Mouse (Mus musculus) gastrocnemius, postnatal 10 days (tissue): ENCODE results near the gene Prkcsh. TPM values are rescaled to one million over a fixed set of nuclear protein-coding genes. Genes with fewer than 3 reads are reported as not detected.

ENCODE experiments used
- DNase-seq: peaks from one replicate; pipeline ENCODE4 v3.0.0; 2021; ENCODE audit warnings: mixed read lengths
- total RNA-seq, 2 experiments: library from RNA; stranded (reverse); gene quantifications; 2 replicates each; pipeline ENCODE4 v1.2.3; 2021

The Prkcsh gene
- total RNA-seq, 2 experiments from 2014 or later, result 35.4 to 41.7 TPM

DNA sequence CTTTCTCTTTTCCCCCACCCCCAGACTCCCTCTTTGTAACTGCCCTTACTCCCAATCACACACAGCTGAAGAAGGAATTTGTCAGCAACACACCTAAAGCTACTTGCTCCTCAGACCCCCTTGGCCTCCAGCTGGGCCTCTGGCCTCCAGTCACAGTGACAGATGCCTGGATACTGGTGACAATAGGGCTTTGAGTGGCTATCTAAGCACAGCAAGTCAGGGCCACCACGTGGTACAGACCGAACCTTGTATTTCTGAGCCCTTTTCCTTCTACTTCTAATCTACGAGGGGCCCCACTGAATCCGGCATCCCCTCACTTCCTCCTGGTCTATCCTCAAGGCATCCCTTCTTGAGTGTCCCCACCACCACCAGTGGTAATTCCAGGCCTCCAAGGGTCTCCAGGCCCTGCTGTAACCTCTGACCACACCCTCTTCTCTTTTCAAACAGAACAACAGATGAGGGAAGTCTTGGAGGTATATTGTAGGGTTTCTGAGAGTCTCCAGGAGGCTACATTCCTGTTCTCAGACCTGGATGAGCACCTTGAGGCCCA lies 47.2 kb downstream of the Prkcsh start:
- no peak for DNase-seq

DNA sequence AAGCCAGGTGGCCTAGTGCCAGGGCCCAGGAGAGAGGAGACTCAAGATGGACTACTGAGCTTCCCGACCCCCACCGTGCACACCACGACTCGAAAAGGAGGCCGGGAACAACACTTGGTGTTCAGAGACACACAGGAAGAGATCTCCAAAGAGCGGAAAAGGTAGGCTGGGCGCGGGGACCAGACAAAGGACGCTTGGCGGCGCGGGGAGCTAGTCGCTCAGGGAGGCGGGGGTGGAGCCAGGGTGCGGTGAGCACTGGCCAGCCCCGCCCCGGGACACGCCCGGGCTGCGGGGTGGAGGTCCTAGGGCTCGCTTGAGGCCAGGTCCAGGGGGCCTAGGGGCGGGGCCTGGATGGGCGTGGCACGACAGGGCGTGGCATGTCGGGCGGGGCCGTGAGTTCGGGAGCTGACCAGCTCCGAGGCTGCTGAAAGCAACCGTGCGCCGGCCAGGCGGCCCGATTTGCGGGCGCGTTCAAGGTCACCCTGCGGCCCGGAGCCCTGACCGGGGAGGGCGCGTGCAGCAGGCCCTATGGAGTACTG lies 47.8 kb downstream of the Prkcsh start:
- DNase-seq, result peak; percentile 42

DNA sequence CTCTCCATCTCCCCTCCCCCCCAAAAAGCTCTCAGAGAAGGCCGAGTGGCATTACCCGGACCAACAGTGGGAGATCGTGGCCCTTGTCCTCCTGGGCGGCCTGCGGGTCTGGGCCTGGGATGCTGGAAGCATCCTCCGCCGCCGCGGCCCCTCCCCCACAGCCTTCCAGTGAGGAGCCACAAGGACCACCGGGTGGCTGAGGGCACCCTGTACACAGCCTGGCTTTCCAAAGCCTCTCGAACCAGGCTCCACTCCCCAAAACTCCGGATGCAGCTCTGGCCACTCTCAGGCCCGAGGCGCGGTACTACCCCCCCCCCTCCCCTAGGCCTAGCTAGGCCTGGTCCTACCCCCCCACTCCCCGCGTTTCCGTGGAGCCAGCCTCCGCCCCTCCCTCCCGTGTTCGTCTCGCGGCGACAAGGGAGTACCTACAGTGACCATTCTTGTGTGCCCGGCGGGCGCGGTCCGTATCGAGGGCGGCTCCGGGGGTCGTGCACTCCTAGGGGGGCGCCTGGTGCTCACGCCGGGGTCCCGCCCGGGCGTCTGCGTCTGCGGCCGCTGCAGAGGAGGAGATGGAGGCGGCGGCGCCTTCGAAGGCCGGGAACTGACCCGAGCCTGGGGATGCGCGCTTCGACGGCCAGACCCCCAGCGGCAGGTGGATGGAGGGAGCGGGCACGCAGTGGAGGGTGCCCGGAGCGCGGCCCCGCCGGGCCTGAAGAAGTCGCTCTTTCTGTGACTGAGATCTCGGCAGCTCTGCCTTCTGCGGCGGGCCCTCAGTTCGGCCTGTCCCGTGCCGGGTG lies 48.8 kb downstream of the Prkcsh start:
- no peak for DNase-seq

DNA sequence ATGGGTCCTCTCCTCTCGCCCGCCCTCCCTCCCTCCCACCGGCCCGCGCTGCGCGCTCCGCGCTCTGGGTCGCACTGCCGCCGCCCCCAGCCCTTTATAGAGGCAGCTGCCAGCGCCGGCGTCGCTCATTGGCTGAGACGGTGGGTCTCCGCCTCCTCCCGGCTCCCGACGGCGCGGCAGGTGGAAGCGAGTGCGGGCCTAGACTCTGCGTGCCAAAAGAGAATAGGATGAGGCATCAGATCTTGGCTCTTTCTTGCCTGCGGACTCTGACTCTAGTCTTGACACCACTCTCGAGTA lies 49.3 kb downstream of the Prkcsh start, which contains the start of gene Elavl3:
Elavl3 (minus strand) TSS at position 66 of the 297 bp plus-strand sequence.
- DNase-seq, result no peak

DNA sequence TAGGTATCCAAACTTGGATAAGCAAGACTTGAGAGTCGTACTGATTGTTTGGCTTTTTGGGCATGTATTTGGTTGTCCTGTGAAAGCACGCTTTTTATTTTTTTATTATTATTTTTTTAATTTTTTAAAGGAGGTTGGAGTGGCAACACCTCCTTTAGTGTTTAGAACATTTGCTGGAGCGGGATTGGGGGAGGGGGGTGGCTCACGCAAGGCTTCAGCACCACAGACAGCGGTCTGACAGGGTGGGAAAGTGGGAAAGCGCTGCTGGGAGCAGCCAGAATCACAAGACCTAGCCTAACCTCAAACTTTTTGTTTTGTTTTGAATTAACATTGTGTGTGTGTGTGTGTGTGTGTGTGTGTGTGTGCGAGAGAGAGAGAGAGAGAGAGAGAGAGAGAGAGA lies 51.1 kb downstream of the Prkcsh start:
- DNase-seq, result no peak

DNA sequence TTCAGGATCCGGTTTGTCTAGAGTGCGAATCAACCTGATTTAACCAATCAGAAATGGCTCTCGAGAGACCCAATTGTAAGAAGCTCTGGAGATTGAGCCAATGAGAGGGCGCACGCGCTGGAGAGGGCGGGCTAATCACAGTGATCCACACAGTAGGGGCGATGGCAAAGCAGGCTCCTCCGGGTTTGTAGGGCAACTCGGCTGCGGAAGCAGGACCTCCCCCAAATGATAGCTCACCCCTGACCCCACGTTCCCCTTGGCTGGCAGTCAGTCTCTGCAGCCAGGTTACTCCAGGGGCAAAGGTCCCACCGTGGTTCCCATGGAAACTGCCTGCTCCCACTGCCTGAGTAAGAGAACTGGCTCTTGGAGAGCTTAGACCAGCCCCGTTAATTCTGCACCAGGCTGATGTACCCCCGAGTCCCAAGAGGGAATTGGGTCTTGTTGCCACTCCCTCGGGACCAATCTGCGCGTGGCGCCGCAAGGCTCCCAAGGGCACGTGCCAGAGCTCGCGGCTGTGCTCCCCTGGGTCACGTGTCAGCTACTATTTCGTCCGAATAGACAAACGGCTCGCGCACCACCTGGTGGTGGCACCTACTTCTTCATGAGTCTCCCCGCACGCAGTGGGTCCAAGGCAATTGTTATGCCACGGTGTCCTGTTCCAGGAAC lies 51.9 kb downstream of the Prkcsh start:
- peak; percentile 58 for DNase-seq

DNA sequence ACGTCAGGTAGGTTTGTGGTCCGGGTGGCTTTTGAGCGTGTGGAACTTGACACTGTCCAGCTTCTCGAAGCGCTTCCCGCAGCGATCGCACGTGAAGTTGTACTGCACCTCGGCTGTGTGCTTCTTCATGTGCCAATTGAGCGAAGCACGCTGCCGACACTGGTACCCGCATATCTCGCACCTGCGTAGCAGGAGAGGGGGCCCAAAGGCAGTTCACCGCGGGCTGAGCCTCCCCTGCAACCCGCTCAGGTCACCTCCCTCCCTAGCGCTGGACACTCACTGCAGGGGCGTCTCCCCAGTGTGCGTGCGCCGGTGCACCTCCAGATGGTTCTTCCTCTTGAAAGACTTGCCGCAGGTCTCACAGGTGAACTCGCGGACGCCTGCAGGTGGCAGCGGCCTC lies 53.1 kb downstream of the Prkcsh start:
- no peak for DNase-seq

DNA sequence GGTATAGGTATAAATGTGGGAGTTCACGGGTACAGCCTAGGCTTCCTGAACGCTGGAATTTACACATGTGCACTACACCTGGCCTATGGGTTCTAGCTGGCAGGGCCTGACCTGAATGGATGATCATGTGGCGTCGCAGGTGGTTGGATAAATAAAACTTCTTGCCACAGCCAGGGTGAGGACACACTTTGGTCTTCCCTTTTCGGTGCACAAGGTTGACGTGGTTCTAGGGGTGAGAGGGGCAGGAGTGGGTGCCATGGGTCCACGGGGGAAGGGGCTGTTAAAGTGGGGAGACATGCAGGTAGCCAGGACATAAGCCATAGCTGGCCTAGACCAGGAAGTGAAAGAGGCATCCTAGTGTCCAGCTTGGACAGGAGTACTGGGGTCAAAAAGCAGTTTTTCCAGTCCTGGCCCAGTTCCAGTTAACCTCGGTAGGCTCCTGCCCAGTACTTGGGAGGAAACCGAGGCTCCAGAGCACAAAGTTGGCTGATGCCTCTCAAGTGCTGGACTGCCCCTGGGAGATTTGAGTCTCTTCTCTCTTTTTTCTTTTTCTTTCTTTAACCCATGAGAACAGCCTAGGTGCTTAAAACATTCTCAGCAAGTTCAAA lies 53.8 kb downstream of the Prkcsh start:
- no peak for DNase-seq

DNA sequence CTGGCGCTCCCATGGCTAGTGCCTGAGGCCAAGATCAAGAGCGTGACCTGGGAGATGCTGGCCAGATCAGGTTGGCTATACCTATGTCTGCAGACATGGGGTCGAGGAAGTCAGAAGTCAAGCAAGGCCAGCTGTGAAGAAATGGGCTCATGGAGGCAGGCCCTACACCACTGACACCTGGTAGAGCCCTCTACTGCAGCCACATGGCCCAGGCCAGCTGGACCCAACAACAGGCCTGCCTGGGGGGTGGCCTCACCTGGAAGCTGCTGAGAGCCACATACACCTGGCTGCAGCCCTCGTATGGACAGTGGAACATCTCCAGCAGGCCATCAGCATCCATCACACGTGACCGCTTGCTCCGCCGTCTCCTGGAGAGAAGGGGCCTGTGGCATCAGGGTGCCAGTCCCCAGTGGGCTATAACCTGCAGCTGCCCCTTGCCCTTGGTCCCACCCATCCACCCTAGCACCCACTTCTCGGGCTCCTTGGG lies 54.5 kb downstream of the Prkcsh start:
- DNase-seq, result no peak

DNA sequence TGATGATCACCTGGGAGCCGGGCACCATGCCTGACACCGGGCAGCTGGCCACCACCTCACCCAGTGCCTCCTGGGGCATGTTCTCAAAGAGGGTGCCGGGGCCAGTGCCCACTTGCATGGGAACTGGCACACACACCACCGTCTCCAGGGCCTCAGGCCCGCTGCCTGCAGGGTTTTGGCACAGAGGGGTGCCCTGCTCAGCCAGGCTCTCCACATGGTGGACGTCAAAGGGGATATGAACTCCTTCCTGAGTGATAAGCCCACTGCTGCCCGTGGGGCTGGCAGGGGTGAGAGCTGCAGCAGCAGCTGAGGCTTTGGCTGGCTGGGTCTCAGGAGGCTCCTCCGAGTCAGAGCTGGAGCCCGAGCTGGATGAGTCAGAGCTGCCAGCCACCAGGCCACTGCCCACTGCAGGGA lies 55.4 kb downstream of the Prkcsh start:
- DNase-seq, result no peak

DNA sequence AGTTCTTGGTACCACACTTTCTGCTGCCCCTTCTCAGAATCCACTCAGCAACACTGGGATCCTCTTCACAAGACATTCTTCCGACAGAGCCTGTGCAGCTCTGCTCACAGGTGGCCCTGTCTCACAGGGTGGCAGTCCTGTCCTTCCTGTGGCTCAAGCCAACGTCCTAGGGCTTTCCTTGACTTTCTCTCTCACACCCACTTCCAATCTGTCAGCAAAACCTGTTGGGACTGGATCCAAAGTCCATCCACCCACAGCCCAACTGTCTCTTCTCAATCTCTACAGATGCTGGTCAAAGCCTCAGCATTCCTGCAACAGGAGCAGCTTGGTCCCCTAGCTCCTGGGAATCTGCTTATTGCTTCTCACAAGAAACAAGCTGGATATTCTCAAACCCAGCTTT lies 58.7 kb downstream of the Prkcsh start:
- DNase-seq, result no peak

Other genes starting within 250 kb of the Prkcsh start
- gene Spc24, start 242.5 kb upstream of the Prkcsh start, total RNA-seq, result 1 to 10 TPM; 6.1 to 7.3 TPM
- gene Kank2, start 204.1 kb upstream of the Prkcsh start, total RNA-seq, result 10 to 100 TPM; 27.4 to 31.6 TPM
- gene Angptl8, start 167.3 kb upstream of the Prkcsh start, total RNA-seq, result under 1 TPM in 1 of 2 experiments, not detected in 1; 0.43 TPM
- 10 to 100 TPM; 26.9 to 32.9 TPM for gene Dock6, start 150.2 kb upstream of the Prkcsh start, total RNA-seq
- 1 to 10 TPM; 5.4 to 6.2 TPM for gene Rab3d, start 84.6 kb upstream of the Prkcsh start, total RNA-seq
- under 1 TPM; 0.45 to 0.97 TPM for gene Ccdc159, start 75.3 kb upstream of the Prkcsh start, total RNA-seq
- gene Tmem205, start 75.2 kb upstream of the Prkcsh start, total RNA-seq, result 10 to 100 TPM; 13.0 to 16.9 TPM
- 1 to 10 TPM; 2.3 to 3.3 TPM for gene Plppr2, start 65.8 kb upstream of the Prkcsh start, total RNA-seq
- gene Swsap1, start 47.1 kb upstream of the Prkcsh start, total RNA-seq, result 1 to 10 TPM; 3.1 to 3.6 TPM
- 1 to 10 TPM; 3.8 to 5.5 TPM for gene Epor, start 39.3 kb upstream of the Prkcsh start, total RNA-seq
- under 1 TPM; 0.47 to 0.75 TPM for gene Rgl3, start 13.4 kb upstream of the Prkcsh start, total RNA-seq
- not detected for gene Ccdc151, start 172 bp upstream of the Prkcsh start, total RNA-seq
- under 1 TPM; 0.28 to 0.41 TPM for gene Elavl3, start 49.2 kb downstream of the Prkcsh start, total RNA-seq
- gene Gm49318, start 68.5 kb downstream of the Prkcsh start, total RNA-seq, result not detected
- 1 to 10 TPM; 3.1 to 4.6 TPM for gene Zfp653, start 68.6 kb downstream of the Prkcsh start, total RNA-seq
- 10 to 100 TPM; 51.8 to 58.5 TPM for gene Ecsit, start 82.6 kb downstream of the Prkcsh start, total RNA-seq
- 1 to 10 TPM; 4.4 to 5.5 TPM for gene Cnn1, start 96.4 kb downstream of the Prkcsh start, total RNA-seq
- 10 to 100 TPM; 33.4 to 39.7 TPM for gene Elof1, start 114.4 kb downstream of the Prkcsh start, total RNA-seq
- gene Acp5, start 132.9 kb downstream of the Prkcsh start, total RNA-seq, result 100 to 1,000 TPM in 1 of 2 experiments, 1 to 10 TPM in 1; 1.4 to 124 TPM
- gene Pigyl, start 154.0 kb downstream of the Prkcsh start, total RNA-seq, result 10 to 100 TPM; 34.4 to 34.7 TPM
- under 1 TPM in 1 of 2 experiments, not detected in 1; 0.29 TPM for gene Zfp872, start 185.3 kb downstream of the Prkcsh start, total RNA-seq
- 10 to 100 TPM in 1 of 2 experiments, 1 to 10 TPM in 1; 9.0 to 13.3 TPM for gene Zfp809, start 222.9 kb downstream of the Prkcsh start, total RNA-seq